Mouse (Mus musculus): ENCODE data around the gene Tldc1.

The Tldc1 gene

GRCm38 (mm10) chr8:119736348-119736917 lies 41.8 kb downstream of the Tldc1 start:
- Histone ChIP-seq H3K36me3 (ENCODE audit: insufficient read depth, low read length) (no peaks in the 10 kb centered on the region), H3K4me3 (replicated peaks; ENCODE audit: low read length) (no peak overlapping the region), H3K4me1 (replicated peaks; ENCODE audit: low read depth, low read length) (peaks cover 22% of the 10 kb centered on the region; the same call in 1 of the 2 replicates), H3K9me3 (ENCODE audit: low read length) (no peaks in the 10 kb centered on the region), H3K27me3 (ENCODE audit: insufficient read depth, low read length) (peaks cover 18% of the 10 kb centered on the region)
- TF ChIP-seq NANOG (IDR thresholded peaks at IDR 0.05; ENCODE audit: borderline replicate concordance, low read length) (no peak), POU5F1 (IDR thresholded peaks at IDR 0.05; ENCODE audit: borderline replicate concordance, low read length) (no peak), CTCF (conservative IDR thresholded peaks at IDR 0.05; ENCODE audit: low read length) (no peak)

- no peak for TF ChIP-seq CTCF (conservative IDR thresholded peaks at IDR 0.05; ENCODE audit: low read length)
- TF ChIP-seq NANOG (IDR thresholded peaks at IDR 0.05; ENCODE audit: borderline replicate concordance, low read length): no peak
- no peak for TF ChIP-seq POU5F1 (IDR thresholded peaks at IDR 0.05; ENCODE audit: borderline replicate concordance, low read length)
Measured at GRCm38 (mm10) chr8:119732072-119732471, 46.1 kb downstream of the Tldc1 start.

GRCm38 (mm10) chr8:119728351-119728895 lies 49.8 kb downstream of the Tldc1 start:
- 0 out of 2 replicates have a peak, but pooled peaks cover 4% of the 10 kb centered on the region for H3K4me1 ChIP-seq (replicated peaks; ENCODE audit: low read depth, low read length)
- no peaks in the 10 kb centered on the region for H3K36me3 ChIP-seq (ENCODE audit: insufficient read depth, low read length)
- peaks cover 25% of the 10 kb centered on the region for H3K27me3 ChIP-seq (ENCODE audit: insufficient read depth, low read length)
- H3K9me3 ChIP-seq (ENCODE audit: low read length): peaks cover 13% of the 10 kb centered on the region
- H3K4me3 ChIP-seq (replicated peaks; ENCODE audit: low read length): no peak overlapping the region
- no peak for TF ChIP-seq CTCF (conservative IDR thresholded peaks at IDR 0.05; ENCODE audit: low read length)
- TF ChIP-seq NANOG (IDR thresholded peaks at IDR 0.05; ENCODE audit: borderline replicate concordance, low read length): no peak
- TF ChIP-seq POU5F1 (IDR thresholded peaks at IDR 0.05; ENCODE audit: borderline replicate concordance, low read length): no peak

More at GRCm38 (mm10) chr8:119732072-119732471, 46.1 kb downstream of the Tldc1 start:
- H3K36me3 ChIP-seq (ENCODE audit: insufficient read depth, low read length): no peaks in the 10 kb centered on the region
- peaks cover 22% of the 10 kb centered on the region for H3K27me3 ChIP-seq (ENCODE audit: insufficient read depth, low read length)
- peaks cover 22% of the 10 kb centered on the region; the same call in 1 of the 2 replicates for H3K4me1 ChIP-seq (replicated peaks; ENCODE audit: low read depth, low read length)
- peaks cover 13% of the 10 kb centered on the region for H3K9me3 ChIP-seq (ENCODE audit: low read length)
- H3K4me3 ChIP-seq (replicated peaks; ENCODE audit: low read length): no peak overlapping the region

- Histone ChIP-seq H3K27me3 (ENCODE audit: insufficient read depth, low read length) (peaks cover 32% of the 10 kb centered on the region), H3K4me3 (replicated peaks; ENCODE audit: low read length) (no peak overlapping the region), H3K4me1 (replicated peaks; ENCODE audit: low read depth, low read length) (no peaks in the 10 kb centered on the region), H3K9me3 (ENCODE audit: low read length) (peaks cover 13% of the 10 kb centered on the region), H3K36me3 (ENCODE audit: insufficient read depth, low read length) (no peaks in the 10 kb centered on the region)
- no peak for TF ChIP-seq CTCF (conservative IDR thresholded peaks at IDR 0.05; ENCODE audit: low read length)
- no peak for TF ChIP-seq NANOG (IDR thresholded peaks at IDR 0.05; ENCODE audit: borderline replicate concordance, low read length)
- no peak for TF ChIP-seq POU5F1 (IDR thresholded peaks at IDR 0.05; ENCODE audit: borderline replicate concordance, low read length)
Measured at GRCm38 (mm10) chr8:119727093-119727492, 51.1 kb downstream of the Tldc1 start.

GRCm38 (mm10) chr8:119724596-119724995 lies 53.6 kb downstream of the Tldc1 start:
- Histone ChIP-seq H3K9me3 (ENCODE audit: low read length) (peaks cover 13% of the 10 kb centered on the region), H3K27me3 (ENCODE audit: insufficient read depth, low read length) (peaks cover 28% of the 10 kb centered on the region), H3K4me3 (replicated peaks; ENCODE audit: low read length) (no peak overlapping the region), H3K36me3 (ENCODE audit: insufficient read depth, low read length) (no peaks in the 10 kb centered on the region), H3K4me1 (replicated peaks; ENCODE audit: low read depth, low read length) (no peaks in the 10 kb centered on the region)
- TF ChIP-seq NANOG (IDR thresholded peaks at IDR 0.05; ENCODE audit: borderline replicate concordance, low read length) (no peak), POU5F1 (IDR thresholded peaks at IDR 0.05; ENCODE audit: borderline replicate concordance, low read length) (no peak), CTCF (conservative IDR thresholded peaks at IDR 0.05; ENCODE audit: low read length) (no peak)

GRCm38 (mm10) chr8:119723676-119724075 lies 54.5 kb downstream of the Tldc1 start:
- H3K36me3 ChIP-seq (ENCODE audit: insufficient read depth, low read length): no peaks in the 10 kb centered on the region
- H3K9me3 ChIP-seq (ENCODE audit: low read length): peaks cover 5% of the 10 kb centered on the region; the same call in 1 of the 2 replicates
- TF ChIP-seq POU5F1 (IDR thresholded peaks at IDR 0.05; ENCODE audit: borderline replicate concordance, low read length) (no peak), CTCF (conservative IDR thresholded peaks at IDR 0.05; ENCODE audit: low read length) (no peak), NANOG (IDR thresholded peaks at IDR 0.05; ENCODE audit: borderline replicate concordance, low read length) (no peak)
- peaks cover 26% of the 10 kb centered on the region for H3K27me3 ChIP-seq (ENCODE audit: insufficient read depth, low read length)
- peaks cover 4% of the 10 kb centered on the region for H3K4me1 ChIP-seq (replicated peaks; ENCODE audit: low read depth, low read length)
- no peak overlapping the region for H3K4me3 ChIP-seq (replicated peaks; ENCODE audit: low read length)

GRCm38 (mm10) chr8:119722348-119722747 lies 55.9 kb downstream of the Tldc1 start:
- H3K36me3 ChIP-seq (ENCODE audit: insufficient read depth, low read length): no peaks in the 10 kb centered on the region
- H3K27me3 ChIP-seq (ENCODE audit: insufficient read depth, low read length): peaks cover 24% of the 10 kb centered on the region
- TF ChIP-seq NANOG (IDR thresholded peaks at IDR 0.05; ENCODE audit: borderline replicate concordance, low read length) (no peak), CTCF (conservative IDR thresholded peaks at IDR 0.05; ENCODE audit: low read length) (no peak), POU5F1 (IDR thresholded peaks at IDR 0.05; ENCODE audit: borderline replicate concordance, low read length) (no peak)
- no peak overlapping the region for H3K4me3 ChIP-seq (replicated peaks; ENCODE audit: low read length)
- no peaks in the 10 kb centered on the region for H3K9me3 ChIP-seq (ENCODE audit: low read length)
- H3K4me1 ChIP-seq (replicated peaks; ENCODE audit: low read depth, low read length): peaks cover 7% of the 10 kb centered on the region

GRCm38 (mm10) chr8:119719011-119719501 lies 59.2 kb downstream of the Tldc1 start:
- Histone ChIP-seq H3K9me3 (ENCODE audit: low read length) (no peaks in the 10 kb centered on the region), H3K36me3 (ENCODE audit: insufficient read depth, low read length) (no peaks in the 10 kb centered on the region), H3K4me1 (replicated peaks; ENCODE audit: low read depth, low read length) (peaks cover 23% of the 10 kb centered on the region), H3K27me3 (ENCODE audit: insufficient read depth, low read length) (peaks cover 27% of the 10 kb centered on the region), H3K4me3 (replicated peaks; ENCODE audit: low read length) (no peak overlapping the region)
- no peak for TF ChIP-seq CTCF (conservative IDR thresholded peaks at IDR 0.05; ENCODE audit: low read length)
- TF ChIP-seq NANOG (IDR thresholded peaks at IDR 0.05; ENCODE audit: borderline replicate concordance, low read length): no peak
- no peak for TF ChIP-seq POU5F1 (IDR thresholded peaks at IDR 0.05; ENCODE audit: borderline replicate concordance, low read length)

Measured in E14TG2a.4 (cell line).